Mouse (Mus musculus) kidney, adult 2 months (tissue): ENCODE results near the gene Dad1.

Source experiments
- CTCF ChIP-seq: fragments of 200-500 bp; conservative IDR thresholded peaks from 2 replicates; pipeline ENCODE4 v1.5.1; 2011; ENCODE audit warnings: low read depth, mild to moderate bottlenecking, control low read depth, low read length, moderate library complexity, mixed read lengths; ENCODE audit not compliant: insufficient read depth, insufficient read length
- POLR2A ChIP-seq: fragments of 200-500 bp; IDR thresholded peaks from one replicate; pipeline ENCODE4 v1.6.1; 2011; ENCODE audit warnings: low read depth, low read length, control low read depth

GRCm38 (mm10) chr14:54204311-54204710, 49.6 kb downstream of the Dad1 start:
- no peak for TF ChIP-seq POLR2A
- TF ChIP-seq CTCF, result no peak
